Mouse (Mus musculus) embryo, embryonic 11.5 days (tissue): Measurements from ENCODE around the gene Tmem208.

Source experiments
- DNase-seq: peaks from one replicate; pipeline ENCODE4 v3.0.0-alpha.2; 2012; ENCODE audit warnings: low read depth, low spot score

Tmem208 gene

GRCm38 (mm10) chr8:105298351-105299252 lies 27.6 kb upstream of the Tmem208 start:
- no peak for DNase-seq

- no peak for DNase-seq
Measured at GRCm38 (mm10) chr8:105299962-105300361, 26.2 kb upstream of the Tmem208 start.

DNA sequence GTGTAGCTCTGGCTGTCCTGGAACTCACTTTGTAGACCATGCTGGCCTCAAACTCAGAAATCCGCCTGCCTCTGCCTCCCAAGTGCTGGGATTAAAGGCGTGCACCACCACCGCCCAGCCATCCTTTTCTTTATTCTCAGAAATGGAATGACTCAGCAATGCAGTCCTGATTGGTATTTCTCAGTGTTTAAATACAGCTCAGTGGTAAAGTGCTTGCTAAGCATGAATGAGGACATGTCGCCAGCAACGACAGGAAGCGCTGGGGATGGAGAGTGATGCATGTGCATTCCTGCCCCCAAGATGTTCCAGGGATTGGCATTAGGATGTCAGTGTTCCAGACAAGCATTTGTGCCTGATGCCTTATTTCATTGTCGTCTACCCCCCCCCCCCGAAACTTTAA lies 22.8 kb upstream of the Tmem208 start:
- no peak for DNase-seq

- DNase-seq = no peak
Measured at GRCm38 (mm10) chr8:105303874-105304273, 22.3 kb upstream of the Tmem208 start.

- no peak for DNase-seq
Measured at GRCm38 (mm10) chr8:105304325-105305210, 21.6 kb upstream of the Tmem208 start.

DNA sequence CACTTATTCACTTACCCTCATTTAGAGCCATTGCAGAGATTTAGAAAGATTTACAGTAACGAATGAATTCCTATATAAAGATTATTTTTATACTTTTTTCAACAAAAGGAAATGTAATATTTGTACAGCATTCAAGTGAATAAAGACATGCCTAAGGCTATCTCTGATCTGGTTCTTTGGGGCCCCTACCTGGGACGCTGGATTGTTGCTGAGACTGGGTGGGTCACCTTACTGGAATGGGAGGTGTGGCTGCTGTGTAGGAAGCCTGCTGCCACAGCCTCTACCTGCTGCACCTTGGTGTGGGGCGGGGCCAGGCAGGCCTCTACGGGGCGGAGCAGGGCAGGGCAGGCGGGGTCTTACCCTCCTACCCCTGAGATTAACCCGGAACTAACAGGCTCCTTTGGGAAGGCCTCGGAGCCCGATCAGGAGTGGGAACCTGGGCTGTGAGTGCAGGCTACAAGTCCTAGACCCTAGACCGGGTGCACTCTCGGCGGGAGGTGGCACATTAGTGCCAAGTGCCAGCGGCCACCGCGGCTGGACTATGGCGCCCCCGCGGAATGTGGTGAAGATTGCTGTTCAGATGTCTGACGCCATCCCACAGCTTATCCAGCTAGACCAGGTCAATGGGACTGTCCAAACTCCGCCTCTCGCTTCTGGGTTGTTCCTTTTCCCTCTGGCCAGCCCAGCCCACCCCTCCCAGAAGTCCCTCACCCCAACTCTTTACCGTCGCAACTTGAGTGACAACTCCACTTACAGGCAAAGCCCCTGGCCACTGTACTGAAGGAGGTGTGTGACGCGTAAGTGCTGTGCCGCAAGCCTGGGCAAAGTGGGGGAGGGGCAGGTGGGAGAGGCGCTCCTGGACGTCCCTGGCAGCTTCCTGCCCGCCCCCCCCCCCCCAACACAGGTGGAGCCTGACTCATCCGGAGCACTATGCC lies 20.7 kb upstream of the Tmem208 start, which contains the start of gene Elmo3:
Elmo3 (plus strand) TSS at position 391 of the 935 bp plus-strand sequence.
- DNase-seq = no peak

- DNase-seq = no peak
Measured at GRCm38 (mm10) chr8:105306146-105306691, 19.9 kb upstream of the Tmem208 start.

- no peak for DNase-seq
Measured at GRCm38 (mm10) chr8:105307670-105308069, 18.5 kb upstream of the Tmem208 start.

- DNase-seq = no peak
Measured at GRCm38 (mm10) chr8:105308428-105308827, 17.7 kb upstream of the Tmem208 start.

GRCm38 (mm10) chr8:105309142-105309847 lies 16.9 kb upstream of the Tmem208 start:
- no peak for DNase-seq

- DNase-seq = no peak
Measured at GRCm38 (mm10) chr8:105310118-105310517, 16.0 kb upstream of the Tmem208 start.

GRCm38 (mm10) chr8:105311718-105312117 lies 14.4 kb upstream of the Tmem208 start:
- DNase-seq = no peak

DNA sequence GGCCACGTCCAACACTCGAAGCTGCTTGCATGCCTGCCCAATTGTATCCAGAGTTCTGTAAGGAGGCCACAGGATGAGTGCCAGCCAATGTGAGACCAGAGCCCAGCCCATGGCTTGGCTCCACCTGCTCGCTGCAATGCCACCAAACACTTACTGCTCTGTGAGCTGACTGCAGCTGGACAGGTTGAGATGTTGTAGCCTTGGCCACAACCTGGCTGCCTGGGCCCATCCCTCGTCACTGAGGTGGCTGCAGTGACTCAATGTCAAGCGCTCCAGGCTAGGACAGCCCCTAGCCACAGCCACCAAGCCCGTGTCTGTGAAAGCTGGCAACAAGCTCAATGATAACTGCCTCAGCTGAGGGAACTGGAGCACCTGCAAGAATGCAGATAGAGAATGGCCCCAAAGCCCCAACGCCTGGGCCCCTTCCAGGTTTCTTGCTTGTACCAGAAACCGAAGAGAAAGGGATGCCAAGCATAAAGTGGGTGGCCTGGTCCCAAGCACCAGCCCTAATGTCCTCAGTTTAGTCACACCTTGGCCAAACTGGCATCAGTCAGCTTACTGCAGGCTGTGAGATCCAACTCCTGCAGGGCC lies 13.2 kb upstream of the Tmem208 start:
- DNase-seq = no peak

DNA sequence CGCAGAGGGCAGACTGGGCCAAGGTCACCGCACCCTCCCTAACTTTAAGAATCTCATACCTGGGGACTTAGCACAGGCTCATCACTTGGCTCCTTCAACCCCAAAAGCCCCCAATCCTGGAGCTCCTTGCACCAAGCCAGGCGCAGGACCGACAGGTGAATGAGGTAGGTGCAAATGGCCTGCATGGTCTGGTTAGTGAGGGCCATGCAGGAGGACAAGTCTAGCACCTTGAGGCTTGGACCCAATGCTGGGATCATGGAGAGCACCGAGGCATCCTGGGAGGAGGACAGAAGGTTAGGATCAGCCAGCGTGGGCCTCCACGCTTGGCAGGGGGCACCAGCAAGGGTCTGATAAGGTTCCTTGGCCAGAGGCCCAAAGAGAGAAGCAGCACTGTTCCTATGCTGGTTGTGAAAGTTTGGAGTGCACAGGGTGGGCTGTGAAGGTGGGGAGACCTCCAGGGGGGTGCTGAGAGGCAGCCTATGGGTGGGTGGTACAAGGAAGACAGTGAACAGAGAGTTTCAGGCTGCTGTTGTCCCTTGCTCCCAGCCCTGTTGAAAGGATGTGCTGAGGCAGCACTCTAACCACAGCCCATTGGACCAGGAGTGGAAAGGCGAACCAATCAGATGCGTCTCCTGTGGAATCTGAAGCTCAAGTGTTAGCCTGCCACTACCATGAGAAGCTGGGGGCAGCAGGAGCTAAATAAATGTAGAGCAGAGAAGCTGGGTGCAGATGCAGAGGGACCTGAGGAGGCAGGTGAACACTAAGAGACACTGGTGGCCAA lies 12.3 kb upstream of the Tmem208 start:
- DNase-seq = no peak

- DNase-seq = no peak
Measured at GRCm38 (mm10) chr8:105315073-105315769, 10.9 kb upstream of the Tmem208 start.

- no peak for DNase-seq
Measured at GRCm38 (mm10) chr8:105317941-105318340, 8.2 kb upstream of the Tmem208 start.

GRCm38 (mm10) chr8:105318662-105319190 lies 7.4 kb upstream of the Tmem208 start:
- DNase-seq = no peak

- DNase-seq = no peak
Measured at GRCm38 (mm10) chr8:105323183-105323582, 3.0 kb upstream of the Tmem208 start.
